Mouse (Mus musculus) 3134 (cell line): ENCODE data around the gene Wfdc10.
"Not testable (repeated sequence)": the region's sequence is repeated elsewhere in the genome, so short reads cannot be mapped to it uniquely, and the experiment has no call there.

Experiments
- DNase-seq: peaks from one replicate; pipeline ENCODE4 v3.0.0-alpha.2; 2011; ENCODE audit warnings: low spot score; ENCODE audit not compliant: insufficient read length; ENCODE audit errors: extremely low read depth

Gene Wfdc10

DNA sequence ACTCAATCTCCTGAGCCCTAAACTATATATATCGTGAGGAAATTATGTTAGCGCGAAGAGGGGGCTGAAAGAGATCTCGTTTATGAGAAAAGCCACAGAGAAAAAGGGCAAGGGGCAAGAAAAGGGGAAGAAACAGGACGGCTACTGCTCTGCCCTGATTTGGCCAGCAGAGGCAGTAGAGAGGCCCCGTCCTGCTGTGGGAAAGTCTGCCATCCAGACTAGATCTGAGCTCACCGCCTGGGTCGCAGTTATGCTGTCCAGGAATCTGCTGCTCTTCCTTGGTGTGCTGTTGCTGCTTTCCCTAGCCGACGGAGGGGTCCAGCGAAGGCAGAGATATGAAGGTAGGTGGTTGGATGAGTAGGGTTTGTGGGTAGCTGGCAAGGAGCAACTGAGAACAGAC, at the start of gene Wfdc10:
Gene Wfdc10 (plus strand): TSS at position 189 of the 400 bp plus-strand sequence.
- no peak for DNase-seq

GRCm38 (mm10) chr2:164608781-164609180, 47.1 kb upstream of the Wfdc10 start:
- DNase-seq: no peak

GRCm38 (mm10) chr2:164613471-164613870, 42.4 kb upstream of the Wfdc10 start, which contains the start of the genes Wfdc6b and Wfdc8:
Gene Wfdc6b (plus strand): TSS chr2:164613522.
Gene Wfdc8 (minus strand): TSS chr2:164613626.
- not testable (repeated sequence) for DNase-seq

- DNase-seq: no peak
These were observed 40.5 kb upstream of the Wfdc10 start for GRCm38 (mm10) chr2:164615386-164615785.

DNA sequence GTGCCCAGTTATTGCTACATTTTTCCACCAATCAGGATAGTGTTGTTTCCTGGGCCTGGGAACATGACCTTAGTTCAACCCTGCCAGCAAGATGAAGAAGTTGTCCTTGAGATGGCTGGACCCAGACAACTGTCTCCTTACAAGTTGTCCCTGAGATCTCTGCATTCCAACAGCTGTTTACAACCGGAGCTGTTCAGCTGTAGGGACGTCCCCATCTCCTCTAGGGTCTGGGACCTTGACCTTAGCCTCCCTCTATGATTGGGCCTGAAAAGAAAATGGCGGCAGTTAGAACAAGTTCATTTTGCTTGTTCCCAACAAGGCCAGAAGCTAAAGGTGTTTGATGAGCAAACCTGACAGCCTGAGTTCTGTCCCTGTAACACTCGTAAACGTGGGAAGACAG, 36.8 kb upstream of the Wfdc10 start:
- DNase-seq: no peak

DNA sequence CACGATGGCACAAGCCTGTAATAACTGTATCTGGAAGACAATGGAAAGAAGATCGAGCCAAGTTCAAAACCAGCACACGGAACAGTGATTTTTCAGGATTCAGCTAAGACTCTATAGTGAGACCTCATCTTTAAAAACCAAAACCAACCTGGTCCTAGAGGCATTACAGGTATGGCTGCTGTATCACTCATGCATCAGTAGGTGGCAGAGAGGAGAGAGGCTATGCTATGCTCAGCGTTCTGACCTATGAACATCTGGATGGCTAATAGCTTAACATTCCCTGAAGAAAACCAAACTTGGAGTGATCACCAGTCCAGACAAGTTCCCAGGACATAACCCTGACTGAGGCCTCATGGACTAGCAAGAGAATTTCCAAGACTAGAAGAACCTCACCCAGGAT, 34.1 kb upstream of the Wfdc10 start:
- DNase-seq: no peak

GRCm38 (mm10) chr2:164635266-164635665, 20.6 kb upstream of the Wfdc10 start:
- no peak for DNase-seq

DNA sequence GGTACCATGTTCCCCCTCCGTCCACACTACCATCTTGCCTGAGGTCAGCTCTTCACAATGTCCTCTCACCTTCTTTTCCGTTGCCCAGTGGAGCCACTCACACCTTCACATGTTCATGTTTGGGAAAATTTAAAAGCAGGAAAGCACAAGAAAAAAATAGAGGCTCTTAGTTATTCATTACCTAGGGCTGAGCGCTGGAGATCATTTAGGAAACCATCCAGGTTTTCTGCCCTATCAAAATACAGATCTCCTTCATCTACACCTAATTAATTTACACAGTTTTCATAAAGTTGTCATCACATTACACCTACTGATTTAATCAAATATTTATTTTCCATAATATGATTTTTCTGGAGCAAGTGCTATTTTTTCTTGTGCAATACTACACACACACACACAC, 17.1 kb upstream of the Wfdc10 start, which contains the start of gene Wfdc16:
Gene Wfdc16 (minus strand): TSS at position 101 of the 400 bp plus-strand sequence.
- no peak for DNase-seq

GRCm38 (mm10) chr2:164641129-164641528, 14.7 kb upstream of the Wfdc10 start:
- DNase-seq: no peak

DNA sequence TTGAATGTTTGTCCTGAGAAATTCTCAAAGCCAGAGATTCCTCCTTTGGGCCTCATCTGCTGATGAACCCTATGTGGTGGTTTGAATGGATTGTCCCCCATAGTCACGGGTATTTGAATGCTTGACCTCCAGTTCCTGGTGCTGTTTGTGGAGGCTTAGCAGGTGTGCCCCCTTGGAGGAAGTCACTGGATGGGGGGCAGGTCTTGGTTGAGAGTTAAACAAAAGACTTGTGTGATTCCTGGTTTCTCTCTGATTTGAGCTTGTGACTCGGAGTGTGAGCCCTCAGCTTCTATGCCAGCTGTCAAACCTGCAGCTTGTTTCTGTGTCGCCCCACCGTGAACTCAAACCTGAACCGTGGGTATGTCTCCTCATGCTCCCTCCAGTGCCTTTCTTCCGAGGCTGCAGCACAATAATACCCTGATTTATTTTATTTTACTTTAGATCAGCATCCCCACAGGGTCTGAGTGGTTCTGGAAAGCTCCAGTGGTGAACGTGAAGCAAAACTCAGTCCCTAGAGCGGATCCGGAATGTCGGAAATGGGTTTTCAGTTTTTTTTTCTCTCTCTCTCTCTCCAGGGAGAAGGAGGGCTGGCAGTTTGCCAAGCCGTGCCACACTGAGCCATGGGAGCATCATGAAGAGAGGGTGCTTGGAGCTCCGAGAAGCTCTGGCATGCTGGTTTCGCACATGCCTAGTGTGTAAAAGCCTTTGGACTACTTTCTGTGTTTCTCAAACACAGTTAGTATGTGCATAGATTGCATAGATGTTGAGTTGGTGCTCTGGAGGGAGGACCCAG, 13.8 kb upstream of the Wfdc10 start:
- no peak for DNase-seq

DNA sequence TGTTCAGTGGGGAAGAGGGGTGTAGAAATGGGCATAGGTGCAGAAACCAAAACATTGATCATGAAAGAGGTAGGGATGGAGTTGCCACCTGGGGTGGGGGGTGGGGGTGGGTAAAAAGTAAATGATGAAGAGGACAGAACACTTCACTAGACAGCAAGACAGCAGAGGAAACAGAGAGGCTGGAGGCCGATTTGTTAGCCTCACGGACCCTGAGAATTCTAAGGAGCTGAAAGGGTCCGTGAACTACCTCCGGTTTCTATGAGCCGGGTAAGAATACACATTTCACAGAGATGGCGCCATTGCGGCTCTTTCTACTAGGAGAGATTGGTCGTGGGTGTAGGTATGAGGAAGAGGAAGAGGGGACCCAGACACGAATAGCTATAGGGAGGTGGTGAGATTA, 637 bp downstream of the Wfdc10 start, which contains the start of gene Wfdc9:
Gene Wfdc9 (minus strand): TSS at position 101 of the 400 bp plus-strand sequence.
- DNase-seq: no peak

GRCm38 (mm10) chr2:164664851-164665250, 9.0 kb downstream of the Wfdc10 start:
- no peak for DNase-seq

DNA sequence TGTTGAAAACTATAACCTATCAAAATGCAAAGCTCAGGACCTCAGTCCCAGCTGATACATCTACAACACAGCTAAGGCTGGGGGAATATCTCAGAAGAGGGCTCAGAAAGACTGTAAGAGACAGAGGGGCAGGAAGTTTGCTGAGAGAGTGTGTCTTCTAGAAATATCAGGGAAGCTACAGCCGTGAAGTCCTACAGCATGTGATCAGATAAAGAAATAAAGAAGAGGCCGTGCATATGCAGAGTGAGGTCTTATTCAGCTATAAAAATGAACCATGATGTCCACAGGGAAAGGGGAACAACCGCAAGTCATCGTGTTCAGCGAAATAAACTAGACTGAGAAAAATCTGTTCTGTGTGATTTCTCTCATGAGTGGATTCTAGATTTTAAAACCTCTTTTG, 14.4 kb downstream of the Wfdc10 start:
- DNase-seq: no peak

DNA sequence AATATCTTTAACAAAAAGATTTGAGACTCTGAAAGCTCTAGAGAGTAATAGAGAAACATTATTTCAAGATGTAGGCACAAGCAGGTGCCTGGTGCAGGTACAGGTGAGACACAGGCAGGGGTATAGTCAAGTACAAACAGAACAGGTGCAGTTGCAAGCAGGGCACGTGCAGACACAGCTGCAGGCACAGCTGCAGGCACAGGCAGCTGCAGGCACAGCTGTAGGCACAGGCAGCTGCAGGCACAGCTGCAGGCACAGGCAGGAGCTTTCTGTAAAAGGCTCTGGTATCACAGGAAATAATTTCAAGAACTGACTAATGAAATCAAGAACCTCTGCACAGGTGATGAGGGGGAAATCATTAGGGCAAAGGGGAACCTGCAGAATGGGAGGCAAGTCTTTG, 15.1 kb downstream of the Wfdc10 start:
- no peak for DNase-seq

DNA sequence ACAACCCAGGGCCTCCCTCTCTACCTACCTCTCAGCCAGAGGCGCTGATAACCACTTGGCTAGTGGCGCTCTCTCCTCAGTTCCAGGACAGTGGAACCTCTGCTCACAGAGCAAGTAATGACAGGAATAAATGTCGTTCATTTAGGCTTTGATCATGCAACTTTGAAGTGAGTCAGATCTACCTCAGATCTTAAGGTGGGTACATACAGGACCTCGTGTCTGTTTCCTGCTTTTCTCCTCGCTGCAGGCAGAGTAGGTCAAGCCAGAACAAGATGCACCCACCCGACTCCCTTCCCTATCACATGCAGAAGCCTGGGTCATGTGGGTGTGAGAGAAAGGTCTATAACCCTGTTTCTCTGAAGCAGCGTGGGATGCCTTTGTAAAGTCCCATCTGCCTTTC, 18.1 kb downstream of the Wfdc10 start, which contains the start of gene Wfdc11:
Gene Wfdc11 (minus strand): TSS at position 101 of the 400 bp plus-strand sequence.
- no peak for DNase-seq

DNA sequence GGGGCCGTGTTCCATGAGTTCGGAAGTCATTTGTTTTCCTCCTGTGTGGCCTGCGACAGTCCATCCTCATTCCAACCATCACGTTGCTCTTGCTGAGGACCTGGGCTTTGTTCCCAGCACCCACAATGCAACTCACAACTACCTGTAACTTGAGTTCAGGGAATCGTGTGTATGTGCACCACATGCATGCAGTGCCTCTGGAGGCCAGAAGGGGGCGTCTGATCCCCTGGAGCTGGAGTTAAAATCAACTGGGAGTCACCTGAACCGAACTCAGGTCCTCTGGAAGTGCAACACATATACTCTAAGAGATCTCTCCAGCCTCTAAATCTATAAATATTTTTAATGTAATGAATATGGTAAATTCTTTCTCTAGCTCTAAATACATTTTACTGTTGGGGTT, 20.3 kb downstream of the Wfdc10 start:
- DNase-seq: no peak

GRCm38 (mm10) chr2:164676916-164677685, 21.3 kb downstream of the Wfdc10 start:
- DNase-seq: no peak

GRCm38 (mm10) chr2:164678848-164679625, 23.2 kb downstream of the Wfdc10 start:
- DNase-seq: peak; percentile 30

GRCm38 (mm10) chr2:164679906-164680305, 24.1 kb downstream of the Wfdc10 start:
- no peak for DNase-seq

GRCm38 (mm10) chr2:164684807-164685206, 29.0 kb downstream of the Wfdc10 start, which contains the start of gene Wfdc13:
Gene Wfdc13 (plus strand): TSS chr2:164685107.
- no peak for DNase-seq

GRCm38 (mm10) chr2:164698201-164698600, 42.4 kb downstream of the Wfdc10 start, which contains the start of gene Spint4:
Gene Spint4 (plus strand): TSS chr2:164698501.
- DNase-seq: no peak
